Mouse (Mus musculus): ENCODE measurements around the gene Zfp964. TPM values are rescaled to one million over a fixed set of nuclear protein-coding genes. Genes with fewer than 3 reads are reported as not detected.
"Not testable (repeated sequence)": the region's sequence is repeated elsewhere in the genome, so short reads cannot be mapped to it uniquely, and the experiment has no call there.

Gene Zfp964
- under 1 TPM; 0.60 to 0.84 TPM for total RNA-seq (2021)
- long read RNA-seq, experiment 1, result 0 reads
- long read RNA-seq, experiment 2, result 0 reads

DNA sequence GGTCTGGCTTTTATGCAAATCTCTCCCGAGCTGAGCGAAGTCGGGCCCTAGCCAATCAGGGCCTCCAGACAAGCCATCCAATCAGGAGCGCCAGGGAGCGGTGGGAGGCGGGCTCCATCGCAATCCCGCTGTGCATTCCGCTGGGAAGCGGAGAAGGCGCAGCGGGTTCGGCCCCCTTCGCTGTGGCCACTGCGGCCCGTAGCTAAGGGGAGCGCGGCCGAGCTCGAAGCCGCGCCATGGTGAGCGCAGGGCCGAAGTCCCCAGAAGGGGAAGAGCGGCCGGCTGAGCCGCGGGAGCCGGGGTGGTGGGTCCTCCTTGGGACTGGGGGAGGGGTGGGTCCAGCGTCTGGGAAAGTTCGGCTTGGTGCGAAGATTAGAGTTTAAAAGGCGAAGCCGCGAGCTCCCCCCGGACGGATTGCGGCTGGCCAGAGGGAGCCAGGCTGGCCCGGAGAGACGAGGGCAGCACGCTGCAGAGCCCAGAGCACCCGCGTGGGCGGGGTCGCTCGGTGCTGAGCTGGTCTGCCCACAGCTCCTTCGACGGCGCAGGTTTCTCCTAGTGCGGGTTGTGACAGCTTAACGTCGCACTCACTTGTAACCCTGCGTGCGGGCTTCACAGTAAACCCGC lies at the start of gene Zfp964:
Gene Zfp964 (plus strand): TSS at position 122 of the 624 bp plus-strand sequence.
- intact Hi-C loops (cut with DNase I; ENCODE audit: low total_unique reads), result no loop called here
- DNase-seq, result peak; percentile 92

- intact Hi-C loops (cut with DNase I; ENCODE audit: low total_unique reads), result no loop called here
- no peak for DNase-seq
Measured at GRCm38 (mm10) chr8:69614687-69615086, 39.6 kb upstream of the Zfp964 start.

GRCm38 (mm10) chr8:69618078-69618477 lies 36.2 kb upstream of the Zfp964 start:
- no peak for DNase-seq
- intact Hi-C loops (cut with DNase I; ENCODE audit: low total_unique reads), result no loop called here

DNA sequence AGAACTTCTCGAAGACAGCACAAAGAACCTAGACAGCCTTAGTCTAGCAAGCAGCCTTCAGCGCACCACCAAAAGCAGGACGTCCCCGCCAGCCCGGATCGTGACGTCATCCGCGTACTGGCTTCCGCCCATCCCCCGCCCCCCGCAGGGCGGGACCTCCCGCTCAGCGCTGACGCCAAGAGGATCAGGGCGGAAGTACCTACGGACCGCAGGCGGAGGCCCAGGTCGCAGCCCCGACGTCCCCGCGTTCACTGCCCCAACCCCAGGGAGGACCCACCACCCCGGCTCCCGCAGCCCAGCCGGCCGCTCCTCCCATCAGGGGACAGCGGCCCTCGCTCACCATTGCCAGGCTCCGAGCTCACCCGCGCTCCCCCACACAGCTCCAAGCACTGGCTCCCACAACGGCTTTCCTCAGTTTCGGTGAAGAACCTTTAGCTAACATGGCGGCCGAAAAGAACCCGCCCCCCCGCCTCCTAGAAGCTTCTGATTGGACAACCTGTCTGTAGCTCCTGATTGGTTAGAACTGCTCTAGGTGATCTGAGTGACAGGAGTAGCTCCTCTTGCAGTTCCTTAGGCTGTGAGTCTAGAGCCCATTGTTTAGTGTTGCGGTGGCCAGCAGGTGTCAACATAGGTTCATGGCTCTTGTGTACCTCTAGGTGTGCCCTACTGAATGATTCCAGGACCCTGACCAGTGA lies 29.0 kb upstream of the Zfp964 start, which contains the start of gene Zfp868:
Gene Zfp868 (minus strand): TSS at position 454 of the 695 bp plus-strand sequence.
- peak; percentile 98 for DNase-seq
- intact Hi-C loops (cut with DNase I; ENCODE audit: low total_unique reads), result loop anchor here (10.0 kb wide), 1 partner anchor 90 kb away; the partner anchor contains the start of gene Zfp869

GRCm38 (mm10) chr8:69653808-69654357 lies 396 bp upstream of the Zfp964 start:
- intact Hi-C loops (cut with DNase I; ENCODE audit: low total_unique reads), result no loop called here

GRCm38 (mm10) chr8:69661294-69661693 lies 7.0 kb downstream of the Zfp964 start:
- no peak for DNase-seq
- intact Hi-C loops (cut with DNase I; ENCODE audit: low total_unique reads), result no loop called here

More at GRCm38 (mm10) chr8:69653808-69654357, 396 bp upstream of the Zfp964 start:
- DNase-seq, result no peak

DNA sequence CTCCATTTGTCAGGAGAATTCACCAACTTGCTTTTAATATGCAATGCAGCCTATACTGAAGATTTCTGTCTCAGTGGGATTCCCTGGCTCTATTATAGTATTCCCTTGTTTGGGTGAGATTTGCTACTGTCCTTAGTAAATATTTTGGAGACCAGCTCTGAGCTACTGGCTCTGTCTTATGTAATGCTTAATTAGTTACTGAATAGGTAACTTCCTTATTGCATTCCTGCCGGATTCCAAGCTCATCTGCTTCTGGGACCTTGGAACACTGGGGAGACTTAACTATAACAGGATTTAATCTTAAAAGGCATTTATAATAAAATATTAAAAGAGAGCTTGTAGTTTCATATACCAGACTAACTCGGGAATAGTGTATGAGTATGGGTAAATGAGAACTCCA lies 10.8 kb downstream of the Zfp964 start:
- intact Hi-C loops (cut with DNase I; ENCODE audit: low total_unique reads); DNase-seq: not testable (repeated sequence)

GRCm38 (mm10) chr8:69701810-69702209 lies 47.5 kb downstream of the Zfp964 start:
- no peak for DNase-seq
- intact Hi-C loops (cut with DNase I; ENCODE audit: low total_unique reads), result no loop called here

GRCm38 (mm10) chr8:69710624-69711023 lies 56.3 kb downstream of the Zfp964 start, which contains the start of gene Zfp869:
Gene Zfp869 (minus strand): TSS chr8:69710724.
- not testable (repeated sequence) for DNase-seq
- intact Hi-C loops (cut with DNase I; ENCODE audit: low total_unique reads), result loop anchor here (10.0 kb wide), 1 partner anchor 86 kb away; the partner anchor contains the start of gene Zfp868

GRCm38 (mm10) chr8:69713516-69713915 lies 59.2 kb downstream of the Zfp964 start:
- intact Hi-C loops (cut with DNase I; ENCODE audit: low total_unique reads), result loop anchor here (10.0 kb wide), 1 partner anchor 89 kb away; the partner anchor contains the start of gene Zfp868
- DNase-seq, result no peak

- intact Hi-C loops (cut with DNase I; ENCODE audit: low total_unique reads), result loop anchor here (10.0 kb wide), 1 partner anchor 91 kb away; the partner anchor contains the start of gene Zfp868
- DNase-seq, result no peak
Measured at GRCm38 (mm10) chr8:69715366-69715765, 61.1 kb downstream of the Zfp964 start.

Other genes with a start within 250 kb of the Zfp964 start
- not detected for gene Gm9495, start 200.9 kb upstream of the Zfp964 start, total RNA-seq (2021)
- not detected for gene Gm7697, start 131.5 kb upstream of the Zfp964 start, total RNA-seq (2021)
- 1 to 10 TPM; 6.1 to 6.7 TPM for gene Zfp868, start 28.9 kb upstream of the Zfp964 start, total RNA-seq (2021)
- 1 to 10 TPM; 8.7 to 9.0 TPM for gene Zfp869, start 56.2 kb downstream of the Zfp964 start, total RNA-seq (2021)
- gene Zfp963, start 95.5 kb downstream of the Zfp964 start, total RNA-seq (2021), result 1 to 10 TPM; 2.6 to 3.0 TPM
- 1 to 10 TPM; 2.6 to 2.7 TPM for gene Gm20422, start 120.4 kb downstream of the Zfp964 start, total RNA-seq (2021)
- 10 to 100 TPM; 11.6 to 11.9 TPM for gene Atp13a1, start 136.7 kb downstream of the Zfp964 start, total RNA-seq (2021)
- gene Zfp866, start 136.7 kb downstream of the Zfp964 start, total RNA-seq (2021), result 10 to 100 TPM; 10.3 to 11.2 TPM
- 1 to 10 TPM; 2.7 to 3.4 TPM for gene Gmip, start 154.2 kb downstream of the Zfp964 start, total RNA-seq (2021)
- under 1 TPM; 0.07 to 0.10 TPM for gene Lpar2, start 167.9 kb downstream of the Zfp964 start, total RNA-seq (2021)
- under 1 TPM in 1 of 2 experiments, not detected in 1; 0.37 TPM for gene Pbx4, start 178.0 kb downstream of the Zfp964 start, total RNA-seq (2021)
- 10 to 100 TPM; 26.6 to 27.8 TPM for gene Cilp2, start 233.2 kb downstream of the Zfp964 start, total RNA-seq (2021)
- gene Tssk6, start 247.7 kb downstream of the Zfp964 start, total RNA-seq (2021), result under 1 TPM in 1 of 2 experiments, not detected in 1; 0.31 TPM
- gene Ndufa13, start 248.1 kb downstream of the Zfp964 start, total RNA-seq (2021), result 100 to 1,000 TPM; 265 to 294 TPM
- gene Yjefn3, start 248.2 kb downstream of the Zfp964 start, total RNA-seq (2021), result 10 to 100 TPM in 1 of 2 experiments, 1 to 10 TPM in 1; 7.8 to 10.2 TPM

All from gastrocnemius, postnatal 14 days (tissue).